Mouse (Mus musculus) c-Kit-positive CD71-negative TER-119-negative erythroid progenitor cells, embryonic 14.5 days (primary cell): ENCODE data around the gene Olfr844.

Source experiments
- DNase-seq: peaks from one replicate; pipeline ENCODE4 v3.0.0-alpha.2; 2013; ENCODE audit warnings: low read depth

The Olfr844 gene

GRCm38 (mm10) chr9:19316047-19316446, at the start of gene Olfr844:
Gene Olfr844, plus strand, starts transcription at chr9:19316347.
- no peak for DNase-seq

GRCm38 (mm10) chr9:19336157-19336556, 20.0 kb downstream of the Olfr844 start, which contains the start of gene Olfr845:
Gene Olfr845, plus strand, starts transcription at chr9:19336457.
- DNase-seq, result no peak

- no peak for DNase-seq
Observed at GRCm38 (mm10) chr9:19363905-19364304, 47.8 kb downstream of the Olfr844 start, which contains the start of gene Olfr846. Gene Olfr846, minus strand, starts transcription at chr9:19364005.
